Mouse (Mus musculus): ENCODE measurements around the gene Nfkbie.

The Nfkbie gene

GRCm38 (mm10) chr17:45563655-45564530, 8.4 kb downstream of the Nfkbie start, which contains the start of gene Slc35b2:
Slc35b2 (plus strand) TSS chr17:45563874.
- DNase-seq: peak; percentile 93

GRCm38 (mm10) chr17:45564531-45565084, 9.1 kb downstream of the Nfkbie start:
- DNase-seq: no peak

DNA sequence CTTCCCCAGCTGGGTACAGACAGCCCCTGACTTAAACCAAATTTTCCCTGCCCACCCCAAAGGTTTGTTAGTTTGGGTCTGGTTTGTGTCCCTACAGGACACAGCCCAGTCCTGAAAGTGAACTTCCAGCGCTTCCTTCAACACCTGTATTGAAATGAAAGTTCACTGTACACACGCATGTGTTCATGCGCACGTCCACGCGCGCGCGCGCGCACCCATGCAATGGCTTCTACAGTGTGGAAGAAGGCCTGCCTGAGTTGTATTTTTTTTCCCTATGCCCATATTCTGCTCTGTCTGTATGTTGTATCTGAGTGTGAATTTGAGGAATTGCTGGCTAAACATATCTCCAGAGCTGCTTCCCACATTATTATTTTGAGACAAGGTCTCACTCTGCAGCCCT, 9.6 kb downstream of the Nfkbie start:
- no peak for DNase-seq

DNA sequence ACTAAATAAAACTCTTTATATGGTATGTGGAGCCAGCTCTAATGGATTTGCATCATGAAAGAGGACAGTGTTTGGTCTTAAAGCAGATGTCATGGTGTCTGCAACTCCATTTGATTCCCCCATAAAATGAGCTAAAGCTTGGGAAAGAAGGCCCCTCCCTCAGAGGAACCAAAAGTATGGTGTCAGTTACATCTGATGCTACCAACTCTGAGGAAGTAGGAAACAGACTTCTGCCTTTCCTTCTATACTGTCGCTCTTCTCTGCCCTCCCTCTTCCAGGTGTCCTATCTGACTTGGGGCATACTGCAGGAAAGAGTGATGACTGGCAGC, 10.5 kb downstream of the Nfkbie start:
- no peak for DNase-seq

DNA sequence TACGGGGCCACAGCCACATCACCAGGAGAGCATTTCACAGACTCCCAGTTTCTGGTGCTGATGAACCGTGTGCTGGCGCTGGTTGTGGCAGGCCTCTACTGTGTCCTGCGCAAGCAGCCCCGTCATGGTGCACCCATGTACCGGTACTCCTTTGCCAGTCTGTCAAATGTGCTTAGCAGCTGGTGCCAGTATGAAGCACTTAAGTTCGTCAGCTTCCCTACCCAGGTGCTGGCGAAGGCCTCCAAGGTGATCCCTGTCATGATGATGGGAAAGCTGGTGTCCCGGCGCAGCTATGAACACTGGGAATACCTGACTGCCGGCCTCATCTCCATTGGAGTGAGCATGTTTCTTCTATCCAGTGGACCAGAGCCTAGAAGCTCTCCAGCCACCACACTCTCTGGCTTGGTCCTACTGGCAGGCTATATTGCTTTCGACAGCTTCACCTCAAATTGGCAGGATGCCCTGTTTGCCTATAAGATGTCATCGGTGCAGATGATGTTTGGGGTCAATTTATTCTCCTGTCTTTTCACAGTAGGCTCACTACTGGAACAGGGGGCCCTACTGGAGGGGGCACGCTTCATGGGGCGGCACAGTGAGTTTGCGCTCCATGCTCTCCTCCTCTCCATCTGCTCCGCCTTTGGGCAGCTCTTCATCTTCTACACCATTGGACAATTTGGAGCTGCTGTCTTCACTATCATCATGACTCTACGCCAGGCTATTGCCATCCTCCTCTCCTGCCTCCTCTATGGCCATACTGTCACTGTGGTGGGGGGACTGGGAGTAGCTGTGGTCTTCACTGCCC, 11.1 kb downstream of the Nfkbie start:
- DNase-seq: no peak

DNA sequence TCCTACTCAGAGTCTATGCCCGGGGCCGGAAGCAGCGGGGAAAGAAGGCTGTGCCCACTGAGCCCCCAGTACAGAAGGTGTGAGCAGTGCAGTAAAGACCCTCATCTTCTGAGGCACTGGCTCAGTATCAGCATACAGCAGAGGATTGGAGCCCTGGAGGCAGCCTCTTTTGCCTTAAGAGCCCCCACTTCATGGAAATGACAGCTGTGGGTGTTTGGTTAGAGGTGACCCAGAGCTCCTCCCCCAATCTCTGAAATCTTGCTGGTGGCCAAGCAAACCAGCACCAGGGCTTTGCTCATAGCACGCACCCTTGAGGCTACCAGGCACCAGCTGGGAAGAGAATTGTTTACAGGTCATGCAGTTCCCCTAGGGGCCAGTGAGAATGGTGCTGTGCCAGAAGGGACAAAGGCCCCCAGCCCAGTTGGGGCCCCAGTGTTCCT, 11.7 kb downstream of the Nfkbie start:
- no peak for DNase-seq

DNA sequence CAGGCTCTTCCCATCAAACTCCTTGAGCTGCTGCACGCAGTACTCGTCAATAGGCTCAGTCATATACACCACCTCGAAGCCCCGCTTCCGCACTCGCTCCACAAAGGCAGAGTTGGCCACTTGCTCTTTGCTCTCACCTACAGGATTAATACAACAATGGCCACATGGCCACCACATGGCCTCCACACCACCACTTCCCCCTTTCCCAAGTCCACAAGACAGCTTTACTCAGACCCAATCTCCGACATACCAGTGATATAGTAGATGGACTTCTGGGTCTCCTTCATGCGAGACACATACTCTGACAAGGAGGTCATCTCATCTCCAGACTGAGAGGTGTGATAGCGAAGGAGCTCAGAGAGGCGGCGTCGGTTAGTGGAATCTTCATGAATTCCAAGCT, 13.5 kb downstream of the Nfkbie start:
- DNase-seq: no peak

DNA sequence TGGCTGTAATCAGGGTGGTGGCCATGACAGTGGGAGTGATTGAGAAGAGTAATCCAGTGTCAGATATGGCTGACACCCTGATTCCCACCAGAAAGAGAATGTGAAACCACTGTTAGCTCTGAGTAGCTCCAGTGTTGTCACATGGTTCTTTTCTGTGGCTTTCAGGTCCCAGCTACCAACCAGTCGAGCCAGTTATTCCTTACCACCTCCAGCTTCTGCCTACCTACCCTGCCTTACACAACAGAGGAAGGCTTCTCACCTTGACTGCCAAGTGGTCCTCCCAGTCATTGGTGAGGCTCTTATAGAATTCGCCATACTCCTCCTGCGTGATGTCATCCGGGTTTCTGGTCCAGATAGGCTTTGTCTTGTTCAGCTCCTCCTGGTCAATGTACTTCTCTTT, 14.5 kb downstream of the Nfkbie start:
- DNase-seq: no peak

- peak; percentile 76 for DNase-seq
Measured at GRCm38 (mm10) chr17:45572103-45573086, 16.9 kb downstream of the Nfkbie start.

- DNase-seq: peak; percentile 99
Measured at GRCm38 (mm10) chr17:45573087-45573779, 17.7 kb downstream of the Nfkbie start, which contains the start of gene Hsp90ab1. Hsp90ab1 (minus strand) TSS chr17:45573271.

DNA sequence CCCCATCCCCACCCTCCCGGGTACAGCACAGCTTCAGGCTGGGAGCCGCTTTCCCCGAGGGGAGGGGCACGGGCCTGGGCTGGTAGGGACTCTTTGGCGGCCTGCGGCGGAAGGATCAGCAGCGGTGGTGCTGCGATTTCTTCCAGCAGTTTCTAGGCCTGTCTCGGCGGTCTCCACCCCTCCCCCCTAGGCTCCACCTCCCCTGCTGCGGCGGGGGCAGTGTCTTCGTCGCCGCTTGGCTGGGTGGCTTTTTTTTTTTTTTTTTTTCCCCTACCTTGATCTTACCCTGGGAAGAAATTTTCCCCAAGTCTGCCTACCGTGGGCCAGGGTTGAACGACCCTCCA, 18.2 kb downstream of the Nfkbie start:
- DNase-seq: peak; percentile 97

GRCm38 (mm10) chr17:45574129-45574761, 18.7 kb downstream of the Nfkbie start:
- DNase-seq: peak; percentile 77

- no peak for DNase-seq
Measured at GRCm38 (mm10) chr17:45575123-45575897, 19.8 kb downstream of the Nfkbie start.

DNA sequence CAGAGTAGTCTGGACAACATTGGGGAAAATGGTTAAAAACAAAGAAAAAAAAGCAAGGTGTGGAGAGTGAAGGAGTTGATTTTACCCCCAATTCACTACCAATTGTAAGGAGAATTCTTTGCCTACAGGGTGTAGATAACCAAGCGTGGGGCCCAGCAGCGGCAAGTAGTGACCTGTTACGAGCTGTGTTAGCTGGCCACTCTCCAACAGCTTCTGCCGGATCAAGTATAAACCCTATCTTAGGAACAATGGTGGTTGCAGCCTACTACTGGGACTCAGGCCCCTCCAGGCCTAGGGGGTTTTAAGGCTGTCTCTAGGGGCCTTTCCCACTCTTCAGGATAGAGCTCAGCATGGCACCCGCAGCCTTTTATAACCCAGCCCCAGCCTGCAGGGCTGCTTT, 22.7 kb downstream of the Nfkbie start:
- no peak for DNase-seq

DNA sequence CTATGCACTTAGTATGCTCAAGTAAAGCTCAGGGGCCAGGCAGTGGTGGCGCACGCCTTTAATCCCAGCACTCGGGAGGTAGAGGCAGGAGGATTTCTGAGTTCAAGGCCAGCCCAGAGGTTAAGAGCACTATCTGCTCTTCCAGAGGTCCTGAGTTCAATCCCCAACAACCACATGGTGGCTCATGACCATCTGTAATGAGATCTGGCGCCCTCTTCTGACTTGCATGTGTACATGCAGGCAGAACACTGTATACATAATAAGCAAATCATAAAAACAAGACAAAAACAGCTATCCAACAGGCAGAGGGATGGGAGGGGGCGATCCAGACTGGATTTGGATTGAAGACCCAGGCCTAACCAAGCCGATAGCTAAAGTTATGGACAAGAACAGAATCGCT, 23.3 kb downstream of the Nfkbie start:
- no peak for DNase-seq

GRCm38 (mm10) chr17:45579554-45579953, 24.1 kb downstream of the Nfkbie start:
- DNase-seq: no peak

- DNase-seq: no peak
Measured at GRCm38 (mm10) chr17:45580958-45581477, 25.5 kb downstream of the Nfkbie start.

- DNase-seq: peak; percentile 58
Measured at GRCm38 (mm10) chr17:45581567-45581983, 26.1 kb downstream of the Nfkbie start.

DNA sequence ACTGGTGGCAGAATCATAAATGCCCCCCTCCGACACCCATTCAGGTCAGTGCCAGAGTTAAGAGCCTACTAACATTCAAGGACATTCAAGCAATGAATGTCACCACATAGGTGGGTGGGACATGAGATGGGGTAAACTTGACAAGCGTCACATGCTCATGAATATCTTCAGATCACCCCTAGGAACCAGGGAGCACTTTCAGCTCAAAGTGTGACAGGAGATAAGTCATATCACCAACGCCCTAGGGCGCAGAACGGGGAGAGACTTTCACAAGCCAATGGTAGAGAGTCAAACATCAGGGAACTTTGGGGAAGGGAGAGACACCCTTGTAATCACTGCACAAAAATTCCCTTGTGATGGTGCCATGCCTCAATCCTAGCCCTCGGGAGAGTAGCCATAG, 26.7 kb downstream of the Nfkbie start:
- DNase-seq: no peak

DNA sequence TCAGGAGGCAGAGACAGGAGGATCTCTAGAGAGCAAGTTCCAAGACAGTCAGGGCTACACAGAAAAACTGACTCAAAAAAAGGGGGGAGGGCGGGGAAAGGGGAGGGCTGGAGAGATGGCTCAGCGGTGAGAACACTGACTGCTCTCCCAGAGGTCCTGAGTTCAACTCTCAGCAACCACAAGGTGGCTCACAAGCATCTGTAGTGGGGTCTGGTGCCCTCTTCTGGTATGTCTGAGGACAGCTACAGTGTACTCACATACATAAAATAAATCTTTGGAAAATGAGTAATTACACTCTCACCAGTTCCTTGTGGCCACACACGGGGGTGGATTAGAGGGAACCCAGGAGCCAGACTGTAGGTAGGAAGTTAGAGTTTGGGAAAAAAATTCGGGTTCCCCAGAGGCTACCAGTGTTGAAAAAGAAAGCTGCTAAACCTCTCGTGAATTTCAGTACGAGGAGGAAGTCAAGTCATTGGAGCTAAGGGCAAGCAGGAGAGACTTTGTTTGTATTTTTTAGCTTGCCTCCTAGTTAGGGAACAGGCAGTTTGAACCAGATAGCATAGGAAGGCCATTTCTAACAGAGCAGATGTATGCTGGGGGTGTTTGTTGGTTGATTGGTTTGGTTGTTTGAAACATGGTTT, 27.3 kb downstream of the Nfkbie start:
- no peak for DNase-seq

Measured in right cerebral cortex, postnatal 4 days (tissue).